Mouse (Mus musculus) testis, adult 2 months (tissue): ENCODE data around the gene Klf5.

Experiments
- CTCF ChIP-seq: fragments of 200-500 bp; IDR thresholded peaks from 2 replicates; pipeline ENCODE4 v1.5.1; 2012; ENCODE audit warnings: low read depth, mild to moderate bottlenecking, inconsistent platforms, low read length, moderate library complexity; ENCODE audit not compliant: control insufficient read depth, insufficient read depth, insufficient replicate concordance
- POLR2A ChIP-seq: fragments of 200-500 bp; IDR thresholded peaks from 2 replicates; pipeline ENCODE4 v1.6.1; 2012; ENCODE audit warnings: low read depth, mild to moderate bottlenecking, inconsistent platforms, low read length, moderate library complexity; ENCODE audit not compliant: control insufficient read depth

DNA sequence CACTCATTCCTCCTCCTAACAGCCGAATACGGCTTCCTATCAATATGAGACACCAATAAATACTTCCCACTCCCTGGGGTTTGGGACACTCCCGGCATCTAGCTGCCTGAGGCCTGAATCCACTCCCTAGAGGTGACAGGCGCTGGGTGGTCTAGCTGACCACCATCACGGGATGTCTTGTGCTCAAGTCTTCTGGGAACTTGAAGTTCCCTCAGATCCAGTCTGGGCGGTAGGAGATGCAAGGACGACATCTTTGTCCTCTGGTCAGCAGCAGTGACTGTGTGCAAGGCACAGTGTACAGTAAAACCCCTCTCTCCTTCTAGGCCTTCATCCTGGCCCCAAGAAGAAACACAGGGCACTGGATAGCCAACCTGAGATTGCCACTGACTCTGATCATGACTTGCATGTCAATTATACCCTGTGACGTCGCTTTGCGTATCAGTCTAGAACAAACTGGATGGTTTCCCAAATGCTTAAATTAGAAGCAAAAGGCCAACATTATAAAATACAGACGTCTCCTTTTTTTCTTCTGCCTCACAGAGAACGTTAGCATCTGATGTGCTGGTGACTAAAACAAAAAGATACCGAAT is 49.8 kb downstream of the Klf5 start:
- no peak for TF ChIP-seq CTCF
- no peak for TF ChIP-seq POLR2A
